In genomic region chr5:45219101-45219500, GRCm38 (mm10) we compare ENCODE assay signal across 14 mouse cellular contexts.
"Had no signal": no experiment of that assay in that cellular context is flagged by ENCODE, and none has a peak within 500 bp of the region (broad histone marks: within the 10 kb centered on the region; RNA-seq: fewer than 3 reads in every experiment).

No protein-coding gene starts in this region.

- H3K27me3 ChIP-seq: kidney, embryonic 15.5 days; liver, embryonic 13.5 days; midbrain, embryonic 13.5 days; stomach, embryonic 15.5 days had no signal

- DNase-seq: kidney, postnatal 10 days; kidney, postnatal 36 days; layer of hippocampus, postnatal 36 days; liver, embryonic 13.5 days; lung, embryonic 14.5 days; right cerebral cortex, postnatal 25 days; spleen, adult 18-20 months; thymus, postnatal 25 days had no signal

- H3K36me3 ChIP-seq: kidney, embryonic 15.5 days; liver, embryonic 13.5 days; midbrain, embryonic 13.5 days; stomach, embryonic 15.5 days had no signal

- ATAC-seq: lung, postnatal 0 days; midbrain, embryonic 13.5 days; midbrain, embryonic 16.5 days had no signal

- H3K27ac ChIP-seq: kidney, embryonic 15.5 days; liver, embryonic 13.5 days; midbrain, embryonic 13.5 days; stomach, embryonic 15.5 days had no signal

- H3K4me2 ChIP-seq: kidney, embryonic 15.5 days; liver, embryonic 13.5 days; lung, embryonic 14.5 days; midbrain, embryonic 13.5 days; stomach, embryonic 15.5 days had no signal

- H3K9me3 ChIP-seq: kidney, embryonic 15.5 days; liver, embryonic 13.5 days; midbrain, embryonic 13.5 days; stomach, embryonic 15.5 days had no signal

- H3K4me1 ChIP-seq: kidney, embryonic 15.5 days; liver, embryonic 13.5 days; midbrain, embryonic 13.5 days; stomach, embryonic 15.5 days had no signal

- H3K9ac ChIP-seq: kidney, embryonic 15.5 days; liver, embryonic 13.5 days; lung, embryonic 14.5 days; midbrain, embryonic 13.5 days; stomach, embryonic 15.5 days had no signal

- H3K4me3 ChIP-seq: kidney, embryonic 15.5 days; left cerebral cortex, adult 2 months; liver, embryonic 13.5 days; midbrain, embryonic 13.5 days; stomach, embryonic 15.5 days had no signal
